Mouse (Mus musculus) CH12.LX (cell line): ENCODE measurements around the gene Armc10. TPM values are rescaled to one million over a fixed set of nuclear protein-coding genes. Genes with fewer than 3 reads are reported as not detected.

ENCODE experiments used
- DNase-seq: peaks from one replicate; pipeline ENCODE4 v3.0.0-alpha.2; 2013; ENCODE audit errors: extremely low read depth
- H3K27ac ChIP-seq: 2 replicates; pipeline ENCODE4 v1.5.1; 2012; ENCODE audit warnings: low read depth, mild to moderate bottlenecking, control low read depth, moderate library complexity; ENCODE audit not compliant: insufficient read depth
- H3K27me3 ChIP-seq: replicated peaks from 2 replicates; pipeline ENCODE3; 2012; ENCODE audit warnings: inconsistent platforms
- H3K36me3 ChIP-seq, 2 experiments: replicated peaks in 1 of 2; 2 replicates each; pipeline versions ENCODE3 to v1.6.1; 2012; ENCODE audit warnings: inconsistent platforms in 1 of 2, low read length in 1 of 2, mild to moderate bottlenecking in 1 of 2, mixed read lengths in 1 of 2, moderate library complexity in 1 of 2; ENCODE audit not compliant: control insufficient read depth in 1 of 2, insufficient read depth in 1 of 2
- H3K4me1 ChIP-seq, 2 experiments: 2 replicates each; pipeline ENCODE4 v1.6.1; 2012; ENCODE audit warnings: inconsistent platforms in 1 of 2, moderate library complexity in 1 of 2; ENCODE audit not compliant: insufficient read depth in 2 of 2, control insufficient read depth in 1 of 2
- H3K4me2 ChIP-seq: 2 replicates; pipeline ENCODE4 v1.6.1; 2012; ENCODE audit warnings: low read depth, mild to moderate bottlenecking, control low read depth; ENCODE audit not compliant: poor library complexity, insufficient read depth, severe bottlenecking
- H3K4me3 ChIP-seq, 3 experiments: fragments of 150-350 bp in 1 of 3; sonication (generic) in 1 of 3; replicated peaks in 1 of 3; 2 replicates each; pipeline versions ENCODE3 to v1.5.1; 2011 to 2012; ENCODE audit warnings: low read depth in 2 of 3, low read length in 2 of 3, mild to moderate bottlenecking in 2 of 3, moderate library complexity in 2 of 3, control low read depth in 1 of 3, improper control_type of control experiment in 1 of 3, inconsistent platforms in 1 of 3, mixed read lengths in 1 of 3; ENCODE audit not compliant: poor library complexity in 1 of 3
- H3K79me2 ChIP-seq: replicated peaks from 2 replicates; pipeline ENCODE4 v1.6.1; 2012; ENCODE audit warnings: mild to moderate bottlenecking, moderate library complexity; ENCODE audit not compliant: control insufficient read depth, poor library complexity, insufficient read depth, severe bottlenecking; ENCODE audit errors: extremely low read depth
- H3K9ac ChIP-seq: 2 replicates; pipeline ENCODE4 v1.6.1; 2012; ENCODE audit warnings: low read depth, mild to moderate bottlenecking, control low read depth, moderate library complexity; ENCODE audit not compliant: insufficient read depth
- H3K9me3 ChIP-seq: replicated peaks from 2 replicates; pipeline ENCODE3; 2012; ENCODE audit warnings: low read length, inconsistent platforms, mixed read lengths
- BHLHE40 ChIP-seq: IDR thresholded peaks from 2 replicates; pipeline ENCODE4 v1.6.1; 2011; ENCODE audit warnings: mild to moderate bottlenecking, low read depth, low read length, improper control_type of control experiment
- CHD1 ChIP-seq: IDR thresholded peaks from 2 replicates; pipeline ENCODE4 v1.6.1; 2012; ENCODE audit warnings: low read depth, low read length, improper control_type of control experiment, inconsistent platforms
- CTCF ChIP-seq, 2 experiments: IDR thresholded peaks in 1 of 2; conservative IDR thresholded peaks in 1 of 2; 2 replicates each; pipeline ENCODE4 v1.5.1; 2011 to 2012; ENCODE audit warnings: low read depth in 2 of 2, low read length in 2 of 2, improper control_type of control experiment in 1 of 2, inconsistent platforms in 1 of 2, mild to moderate bottlenecking in 1 of 2, moderate library complexity in 1 of 2
- EP300 ChIP-seq: IDR thresholded peaks from 2 replicates; pipeline ENCODE4 v1.6.1; 2011; ENCODE audit warnings: low read length, improper control_type of control experiment
- GABPA ChIP-seq: IDR thresholded peaks from 2 replicates; pipeline ENCODE4 v1.6.1; 2012; ENCODE audit warnings: low read depth, low read length, improper control_type of control experiment, inconsistent platforms; ENCODE audit not compliant: insufficient replicate concordance
- MAFK ChIP-seq: IDR thresholded peaks from 2 replicates; pipeline ENCODE4 v1.6.1; 2011; ENCODE audit warnings: low read length, improper control_type of control experiment; ENCODE audit not compliant: insufficient replicate concordance
- MAX ChIP-seq: IDR thresholded peaks from 2 replicates; pipeline ENCODE4 v1.6.1; 2011; ENCODE audit warnings: low read length, improper control_type of control experiment
- MEF2A ChIP-seq: IDR thresholded peaks from 2 replicates; pipeline ENCODE4 v1.6.1; 2014; ENCODE audit warnings: low read depth, mild to moderate bottlenecking, inconsistent platforms, low read length, improper control_type of control experiment, borderline replicate concordance
- MXI1 ChIP-seq: IDR thresholded peaks from 2 replicates; pipeline ENCODE4 v1.6.1; 2011; ENCODE audit warnings: mild to moderate bottlenecking, low read depth, low read length, improper control_type of control experiment
- MYC ChIP-seq: IDR thresholded peaks from 2 replicates; pipeline ENCODE4 v1.6.1; 2011; ENCODE audit warnings: low read depth, mild to moderate bottlenecking, improper control_type of control experiment, low read length
- PAX5 ChIP-seq: IDR thresholded peaks from 2 replicates; pipeline ENCODE4 v1.6.1; 2012; ENCODE audit warnings: low read length, inconsistent platforms, mixed read lengths
- POLR2A ChIP-seq: IDR thresholded peaks from 2 replicates; pipeline ENCODE4 v1.6.1; 2011; ENCODE audit warnings: low read depth, mild to moderate bottlenecking, improper control_type of control experiment, low read length
- RAD21 ChIP-seq: IDR thresholded peaks from 2 replicates; pipeline ENCODE4 v1.6.1; 2011; ENCODE audit warnings: low read depth, mild to moderate bottlenecking, low read length, improper control_type of control experiment, moderate library complexity
- RCOR1 ChIP-seq: conservative IDR thresholded peaks from 2 replicates; pipeline ENCODE4 v1.6.1; 2012; ENCODE audit warnings: low read depth, mild to moderate bottlenecking, inconsistent platforms, low read length, improper control_type of control experiment
- SMC3 ChIP-seq: IDR thresholded peaks from 2 replicates; pipeline ENCODE4 v1.6.1; 2011; ENCODE audit warnings: low read depth, low read length, improper control_type of control experiment
- TBP ChIP-seq: conservative IDR thresholded peaks from 2 replicates; pipeline ENCODE4 v1.6.1; 2011; ENCODE audit warnings: low read depth, low read length, improper control_type of control experiment
- TCF12 ChIP-seq: IDR thresholded peaks from 2 replicates; pipeline ENCODE4 v1.6.1; 2014; ENCODE audit warnings: low read depth, mild to moderate bottlenecking, inconsistent platforms, low read length, improper control_type of control experiment
- UBTF ChIP-seq: IDR thresholded peaks from 2 replicates; pipeline ENCODE4 v1.6.1; 2012; ENCODE audit warnings: low read depth, mild to moderate bottlenecking, inconsistent platforms, low read length, improper control_type of control experiment, moderate library complexity
- USF1 ChIP-seq: IDR thresholded peaks from 2 replicates; pipeline ENCODE4 v1.6.1; 2014; ENCODE audit warnings: low read depth, mild to moderate bottlenecking, inconsistent platforms, low read length, improper control_type of control experiment
- ZC3H11A ChIP-seq: IDR thresholded peaks from 2 replicates; pipeline ENCODE4 v1.6.1; 2012; ENCODE audit warnings: low read depth, mild to moderate bottlenecking, inconsistent platforms, low read length, improper control_type of control experiment
- ZMIZ1 ChIP-seq: IDR thresholded peaks from 2 replicates; pipeline ENCODE4 v1.6.1; 2012; ENCODE audit warnings: low read depth, mild to moderate bottlenecking, inconsistent platforms, low read length, improper control_type of control experiment
- dilution Hi-C: fragments of 300-500 bp; cut with MboI; formaldehyde crosslinking; loops from 2 replicates; pipeline ENCODE4 v1.14.3; 2020; ENCODE audit warnings: low sequenced_read_pairs; ENCODE audit not compliant: extremely low pct_unique_long_range_greater_than_20kb, extremely low pct_ligation_motif_present
- in situ Hi-C: fragments of 300-500 bp; cut with MboI; formaldehyde crosslinking; loops from 3 replicates; pipeline ENCODE4 v1.14.3; 2019; ENCODE audit warnings: low sequenced_read_pairs, low pct_ligation_motif_present, low pct_unique_long_range_greater_than_20kb, mixed read lengths
- polyA plus RNA-seq: library from polyadenylated mRNA; unstranded; fragments of >175 nt; gene quantifications from 2 replicates; pipeline ENCODE4 v1.2.1, GENCODE M21; 2012; ENCODE audit warnings: low read depth; ENCODE audit not compliant: insufficient read length
- total RNA-seq, 2 experiments: library from RNA; depleted of rRNA; stranded (reverse); fragments of 300-350 nt in 1 of 2; fragments of >200 nt in 1 of 2; gene quantifications; 2 replicates each; pipeline ENCODE4 v1.2.3; 2012 to 2014

Armc10 gene
- total and polyA plus RNA-seq, 3 experiments, result 39.1 to 71.9 (median 46.0) TPM

- Histone ChIP-seq H3K27ac (no peak overlapping the region), H3K9me3 (no peaks in the 10 kb centered on the region), H3K36me3 (no peaks in the 10 kb centered on the region), H3K4me1 (no peaks in the 10 kb centered on the region), H3K79me2 (no peaks in the 10 kb centered on the region), H3K4me3 (no peak overlapping the region), H3K9ac (no peak overlapping the region), H3K27me3 (no peaks in the 10 kb centered on the region), H3K4me2 (no peak overlapping the region)
- DNase-seq, result no peak
- in situ Hi-C loops, result no loop called here
- TF ChIP-seq TCF12 (no peak), MEF2A (no peak), CTCF (conservative IDR thresholded peaks at IDR 0.05 in 1 of 2, IDR thresholded peaks at IDR 0.05 in 1 of 2; ENCODE audit: low read depth in 2 of 2, low read length in 2 of 2) (no peak), BHLHE40 (no peak), PAX5 (no peak), EP300 (no peak), POLR2A (no peak), RCOR1 (no peak)
- dilution Hi-C loops, result no loop called here
Measured at GRCm38 (mm10) chr5:21616450-21617009, 29.1 kb upstream of the Armc10 start.

- H3K4me3 ChIP-seq, result no peak overlapping the region
- H3K27ac ChIP-seq, result no peak overlapping the region
- H3K4me2 ChIP-seq, result no peak overlapping the region
- H3K9ac ChIP-seq, result no peak overlapping the region
- in situ Hi-C loops, result no loop called here
- H3K9me3 ChIP-seq, result no peaks in the 10 kb centered on the region
- H3K36me3 ChIP-seq, result no peaks in the 10 kb centered on the region
- H3K27me3 ChIP-seq, result no peaks in the 10 kb centered on the region
- no peaks in the 10 kb centered on the region for H3K4me1 ChIP-seq
- TF ChIP-seq MEF2A (no peak), ZMIZ1 (no peak), GABPA (no peak), RCOR1 (no peak), POLR2A (no peak), ZC3H11A (no peak), TBP (no peak), CHD1 (no peak), USF1 (no peak)
- TF ChIP-seq, all 38 proteins: peak for 0
- no peak for DNase-seq
- dilution Hi-C loops, result no loop called here
- H3K79me2 ChIP-seq, result no peaks in the 10 kb centered on the region
Measured at GRCm38 (mm10) chr5:21625916-21626315, 19.7 kb upstream of the Armc10 start.

GRCm38 (mm10) chr5:21640961-21641360 is 4.7 kb upstream of the Armc10 start:
- in situ Hi-C loops, result loop anchor here (10.0 kb wide), 1 partner anchor 356 kb away; no protein-coding TSS in a partner anchor
- no peak overlapping the region for H3K27ac ChIP-seq
- DNase-seq, result peak; percentile 27

More at GRCm38 (mm10) chr5:21640961-21641360, 4.7 kb upstream of the Armc10 start:
- Histone ChIP-seq H3K79me2 (no peaks in the 10 kb centered on the region), H3K9ac (no peak overlapping the region), H3K4me1 (peaks cover 0 to 8% of the 10 kb centered on the region in 2 experiments; a peak in 2 of 4 replicates), H3K4me3 (no peak overlapping the region), H3K27me3 (peaks cover 26% of the 10 kb centered on the region), H3K36me3 (no peaks in the 10 kb centered on the region), H3K9me3 (no peaks in the 10 kb centered on the region), H3K4me2 (no peak overlapping the region)
- TF ChIP-seq ZC3H11A (peak; percentile 40), RCOR1 (no peak), PAX5 (no peak), MXI1 (no peak), BHLHE40 (no peak), RAD21 (peak; percentile 84), UBTF (no peak), USF1 (no peak), MYC (no peak), SMC3 (peak; percentile 80), MAFK (peak; percentile 9; the same call in 1 of the 2 replicates), CTCF (conservative IDR thresholded peaks at IDR 0.05 in 1 of 2, IDR thresholded peaks at IDR 0.05 in 1 of 2; ENCODE audit: low read depth in 2 of 2, low read length in 2 of 2) (peak; percentile 57 to 81), MAX (no peak)
- dilution Hi-C loops, result no loop called here
